Mouse (Mus musculus): ENCODE results near the gene Dzank1. TPM values are rescaled to one million over a fixed set of nuclear protein-coding genes. Genes with fewer than 3 reads are reported as not detected.

Dzank1 gene
- total and polyA plus RNA-seq, 2 experiments from 2014 or later: 9.2 to 15.0 TPM

- no peaks in the 10 kb centered on the region for H3K36me3 ChIP-seq (ENCODE audit: insufficient read depth)
- peak; percentile 92 for DNase-seq
- H3K27ac ChIP-seq (ENCODE audit: low read depth, low read length): peak overlapping the region; percentile 62
- H3K4me3 ChIP-seq (ENCODE audit: low read depth, low read length): peak overlapping the region; percentile 54
- H3K9me3 ChIP-seq (ENCODE audit: low read length): no peaks in the 10 kb centered on the region
- no peak for TF ChIP-seq CTCF (IDR thresholded peaks at IDR 0.05; ENCODE audit: low read depth)
- H3K4me2 ChIP-seq (ENCODE audit: low read depth): peak overlapping the region; percentile 76
- H3K4me1 ChIP-seq (ENCODE audit: insufficient read depth): peaks cover 10% of the 10 kb centered on the region
- H3K9ac ChIP-seq: peak overlapping the region; percentile 54
- 7% methylated on average over 25 of the region's 25 CpGs for WGBS
- 0 out of 2 replicates have a peak, but pooled peaks cover 3% of the 10 kb centered on the region for H3K27me3 ChIP-seq (ENCODE audit: insufficient read depth, low read length)
- peak; percentile 99 for ATAC-seq
Observed at GRCm38 (mm10) chr2:144458975-144459754, 68.0 kb downstream of the Dzank1 start.

GRCm38 (mm10) chr2:144458355-144458754 lies 68.9 kb downstream of the Dzank1 start:
- peak overlapping the region; percentile 54 for H3K4me3 ChIP-seq (ENCODE audit: low read depth, low read length)
- H3K9me3 ChIP-seq (ENCODE audit: low read length): no peaks in the 10 kb centered on the region
- TF ChIP-seq CTCF (IDR thresholded peaks at IDR 0.05; ENCODE audit: low read depth): no peak
- peaks cover 10% of the 10 kb centered on the region for H3K4me1 ChIP-seq (ENCODE audit: insufficient read depth)
- WGBS: 73% methylated on average over 6 of the region's 6 CpGs
- H3K36me3 ChIP-seq (ENCODE audit: insufficient read depth): no peaks in the 10 kb centered on the region
- peak overlapping the region; percentile 62; the same call in 1 of the 2 replicates for H3K27ac ChIP-seq (ENCODE audit: low read depth, low read length)
- H3K9ac ChIP-seq: no peak overlapping the region
- DNase-seq (no peak), ATAC-seq (no peak)
- peak overlapping the region; percentile 76 for H3K4me2 ChIP-seq (ENCODE audit: low read depth)
- 0 out of 2 replicates have a peak, but pooled peaks cover 3% of the 10 kb centered on the region for H3K27me3 ChIP-seq (ENCODE audit: insufficient read depth, low read length)

- H3K27ac ChIP-seq (ENCODE audit: low read depth, low read length): no peak overlapping the region
- peak; percentile 85 for TF ChIP-seq CTCF (IDR thresholded peaks at IDR 0.05; ENCODE audit: low read depth)
- no peaks in the 10 kb centered on the region for H3K4me1 ChIP-seq (ENCODE audit: insufficient read depth)
- no peak overlapping the region for H3K9ac ChIP-seq
- H3K4me3 ChIP-seq (ENCODE audit: low read depth, low read length): no peak overlapping the region
- peak; percentile 81 for DNase-seq
- H3K9me3 ChIP-seq (ENCODE audit: low read length): no peaks in the 10 kb centered on the region
- no peaks in the 10 kb centered on the region for H3K36me3 ChIP-seq (ENCODE audit: insufficient read depth)
- 0 out of 2 replicates have a peak, but pooled peaks cover 3% of the 10 kb centered on the region for H3K27me3 ChIP-seq (ENCODE audit: insufficient read depth, low read length)
- 11% methylated on average over 8 of the region's 8 CpGs for WGBS
- H3K4me2 ChIP-seq (ENCODE audit: low read depth): no peak overlapping the region
- ATAC-seq: peak; percentile 82
Observed at GRCm38 (mm10) chr2:144452364-144453008, 74.7 kb downstream of the Dzank1 start.

- DNase-seq (no peak), ATAC-seq (no peak)
- no peak overlapping the region for H3K9ac ChIP-seq
- no peak overlapping the region for H3K27ac ChIP-seq (ENCODE audit: low read depth, low read length)
- no peak overlapping the region for H3K4me3 ChIP-seq (ENCODE audit: low read depth, low read length)
- no peaks in the 10 kb centered on the region for H3K4me1 ChIP-seq (ENCODE audit: insufficient read depth)
- H3K36me3 ChIP-seq (ENCODE audit: insufficient read depth): no peaks in the 10 kb centered on the region
- no peak for TF ChIP-seq CTCF (IDR thresholded peaks at IDR 0.05; ENCODE audit: low read depth)
- WGBS: 71% methylated on average over 2 of the region's 2 CpGs
- H3K9me3 ChIP-seq (ENCODE audit: low read length): no peaks in the 10 kb centered on the region
- H3K27me3 ChIP-seq (ENCODE audit: insufficient read depth, low read length): no peaks in the 10 kb centered on the region
- no peak overlapping the region for H3K4me2 ChIP-seq (ENCODE audit: low read depth)
Observed at GRCm38 (mm10) chr2:144450378-144450777, 76.8 kb downstream of the Dzank1 start.

- TF ChIP-seq CTCF (IDR thresholded peaks at IDR 0.05; ENCODE audit: low read depth): no peak
- H3K27ac ChIP-seq (ENCODE audit: low read depth, low read length): no peak overlapping the region
- DNase-seq (no peak), ATAC-seq (no peak)
- H3K4me3 ChIP-seq (ENCODE audit: low read depth, low read length): no peak overlapping the region
- no peaks in the 10 kb centered on the region for H3K4me1 ChIP-seq (ENCODE audit: insufficient read depth)
- no peaks in the 10 kb centered on the region for H3K36me3 ChIP-seq (ENCODE audit: insufficient read depth)
- no peaks in the 10 kb centered on the region for H3K9me3 ChIP-seq (ENCODE audit: low read length)
- H3K9ac ChIP-seq: no peak overlapping the region
- 76% methylated on average over 7 of the region's 7 CpGs for WGBS
- no peaks in the 10 kb centered on the region for H3K27me3 ChIP-seq (ENCODE audit: insufficient read depth, low read length)
- no peak overlapping the region for H3K4me2 ChIP-seq (ENCODE audit: low read depth)
Observed at GRCm38 (mm10) chr2:144446360-144446999, 80.7 kb downstream of the Dzank1 start.

- H3K4me3 ChIP-seq (ENCODE audit: low read depth, low read length): no peak overlapping the region
- no peak overlapping the region for H3K4me2 ChIP-seq (ENCODE audit: low read depth)
- H3K36me3 ChIP-seq (ENCODE audit: insufficient read depth): no peaks in the 10 kb centered on the region
- WGBS: 69% methylated on average over 11 of the region's 11 CpGs
- DNase-seq (peak; percentile 16), ATAC-seq (peak; percentile 74; the same call in 1 of the 2 replicates)
- no peaks in the 10 kb centered on the region for H3K4me1 ChIP-seq (ENCODE audit: insufficient read depth)
- H3K9me3 ChIP-seq (ENCODE audit: low read length): no peaks in the 10 kb centered on the region
- no peak overlapping the region for H3K27ac ChIP-seq (ENCODE audit: low read depth, low read length)
- H3K9ac ChIP-seq: no peak overlapping the region
- TF ChIP-seq CTCF (IDR thresholded peaks at IDR 0.05; ENCODE audit: low read depth): no peak
- no peaks in the 10 kb centered on the region for H3K27me3 ChIP-seq (ENCODE audit: insufficient read depth, low read length)
Observed at GRCm38 (mm10) chr2:144441386-144441915, 85.8 kb downstream of the Dzank1 start.
